Mouse (Mus musculus): Measurements from ENCODE around the gene Lta. TPM values are rescaled to one million over a fixed set of nuclear protein-coding genes. Genes with fewer than 3 reads are reported as not detected.

Gene Lta
- polyA plus RNA-seq, 1 experiment from 2014 or later = not detected

DNA sequence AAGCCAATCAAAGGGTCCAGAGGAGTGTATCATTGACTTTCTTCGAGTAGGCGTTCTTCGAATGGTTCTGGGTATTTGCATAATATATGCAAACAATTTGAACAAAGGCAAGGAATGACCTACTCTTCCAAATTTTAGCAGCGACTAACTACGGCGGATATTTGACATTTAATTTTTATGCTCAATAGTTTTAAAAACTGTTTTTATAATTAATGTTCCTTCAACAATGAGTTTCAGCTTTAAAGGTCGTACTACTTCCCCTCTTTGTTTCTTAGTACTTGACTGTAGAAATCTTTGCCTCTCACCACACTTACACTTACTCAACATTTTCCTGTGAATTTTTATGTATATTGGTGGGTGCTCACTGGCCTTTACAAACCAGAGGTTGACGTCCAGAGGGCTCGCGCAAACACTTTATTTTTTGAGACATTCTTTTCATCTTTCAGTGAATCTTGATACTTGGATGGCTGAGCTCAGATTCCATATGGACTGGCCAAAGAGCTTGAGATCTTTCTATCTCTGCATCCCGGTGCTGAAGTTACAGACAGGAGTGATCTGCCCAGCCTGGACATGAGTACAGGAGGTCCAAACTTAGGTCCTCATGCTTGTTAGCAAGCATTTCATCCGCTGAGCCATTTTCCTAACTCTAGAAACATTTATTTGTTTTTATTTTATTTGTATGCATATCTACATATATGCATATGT is 39.5 kb downstream of the Lta start:
- Histone ChIP-seq H3K27ac (replicated peaks in 1 of 2; ENCODE audit: control insufficient read depth in 1 of 2, insufficient read depth in 1 of 2, low read depth in 2 of 2, low read length in 2 of 2) (peak overlapping the region; percentile 99 to 100), H3K4me3 (ENCODE audit: control insufficient read depth in 1 of 2, insufficient read depth in 1 of 2, low read depth in 1 of 2, low read length in 2 of 2) (peak overlapping the region; percentile 81 to 100), H3K9me3 (ENCODE audit: control insufficient read depth, low read length) (no peaks in the 10 kb centered on the region), H3K4me2 (ENCODE audit: low read length) (peak overlapping the region; percentile 72), H3K27me3 (ENCODE audit: control insufficient read depth, insufficient read depth, low read length) (no peaks in the 10 kb centered on the region), H3K4me1 (ENCODE audit: control insufficient read depth in 2 of 2, insufficient read depth in 2 of 2, low read length in 2 of 2) (peaks cover 10 to 31% of the 10 kb centered on the region in 2 experiments), H3K36me3 (ENCODE audit: control insufficient read depth, insufficient read depth, low read length) (peaks cover 16% of the 10 kb centered on the region), H3K9ac (ENCODE audit: low read length) (peak overlapping the region; percentile 70)
- no peak for ATAC-seq (ENCODE audit: insufficient number of reproducible peaks, insufficient read depth, low FRiP score, low read depth)
- WGBS = 24% methylated on average over 12 of the region's 12 CpGs

DNA sequence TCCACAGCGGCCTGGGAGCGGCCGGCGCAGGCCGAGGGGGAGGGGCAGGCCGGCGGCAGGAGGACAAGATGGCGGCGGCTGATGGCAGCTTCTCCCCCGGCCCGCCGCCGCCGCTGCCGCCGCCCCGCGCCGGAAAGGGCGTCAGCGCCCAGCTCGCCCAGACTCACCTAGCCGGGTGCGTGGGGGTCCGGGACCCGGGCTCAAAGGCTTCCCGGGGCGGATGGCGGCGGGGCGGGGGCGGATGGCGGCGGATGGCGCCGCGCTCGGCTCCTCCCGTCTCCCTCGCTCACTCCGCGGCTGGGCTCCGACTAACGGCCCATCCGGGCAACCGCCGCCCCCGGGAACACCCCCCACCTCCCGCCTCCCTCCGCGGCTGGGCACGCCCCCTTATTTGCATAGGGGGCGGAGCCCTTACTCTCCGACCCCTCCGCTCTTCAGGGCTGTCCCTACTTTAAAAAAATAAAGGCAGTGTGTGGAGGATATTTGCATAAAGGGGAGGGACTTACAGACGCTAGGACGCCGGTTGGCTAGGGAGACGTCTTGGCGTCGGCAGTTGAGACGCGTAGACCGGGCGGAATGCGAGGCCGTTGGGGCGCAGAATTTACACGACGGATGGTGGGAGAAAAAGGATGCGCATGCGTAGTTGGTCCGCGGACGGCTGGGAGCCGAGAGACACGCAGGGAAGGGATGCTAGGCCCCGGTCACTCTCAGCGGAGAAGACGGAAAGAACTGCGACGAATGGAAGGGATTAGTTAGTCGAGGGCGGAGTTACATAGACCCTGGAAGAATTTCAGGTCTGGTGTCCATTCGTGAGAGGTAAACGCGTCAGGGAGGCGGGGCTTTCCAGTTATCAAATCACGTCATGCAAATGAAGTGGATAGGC is 40.3 kb downstream of the Lta start, which contains the start of gene Prrc2a:
Prrc2a (minus strand) TSS at position 330 of the 883 bp plus-strand sequence.
- peaks cover 10 to 31% of the 10 kb centered on the region in 2 experiments for H3K4me1 ChIP-seq (ENCODE audit: control insufficient read depth in 2 of 2, insufficient read depth in 2 of 2, low read length in 2 of 2)
- under 1% methylated on average over 70 of the region's 89 CpGs for WGBS
- peak within 1 kb of the TSS; percentile 99 to 100 for H3K27ac ChIP-seq (replicated peaks in 1 of 2; ENCODE audit: control insufficient read depth in 1 of 2, insufficient read depth in 1 of 2, low read depth in 2 of 2, low read length in 2 of 2)
- H3K4me3 ChIP-seq (ENCODE audit: control insufficient read depth in 1 of 2, insufficient read depth in 1 of 2, low read depth in 1 of 2, low read length in 2 of 2) = peak within 1 kb of the TSS; percentile 94 to 100
- ATAC-seq (ENCODE audit: insufficient number of reproducible peaks, insufficient read depth, low FRiP score, low read depth) = peak; percentile 94
- H3K27me3 ChIP-seq (ENCODE audit: control insufficient read depth, insufficient read depth, low read length) = no peaks in the 10 kb centered on the region
- no peaks in the 10 kb centered on the region for H3K9me3 ChIP-seq (ENCODE audit: control insufficient read depth, low read length)
- H3K4me2 ChIP-seq (ENCODE audit: low read length) = peak within 1 kb of the TSS; percentile 85
- H3K36me3 ChIP-seq (ENCODE audit: control insufficient read depth, insufficient read depth, low read length) = peaks cover 24% of the 10 kb centered on the region
- peak within 1 kb of the TSS; percentile 100 for H3K9ac ChIP-seq (ENCODE audit: low read length)

DNA sequence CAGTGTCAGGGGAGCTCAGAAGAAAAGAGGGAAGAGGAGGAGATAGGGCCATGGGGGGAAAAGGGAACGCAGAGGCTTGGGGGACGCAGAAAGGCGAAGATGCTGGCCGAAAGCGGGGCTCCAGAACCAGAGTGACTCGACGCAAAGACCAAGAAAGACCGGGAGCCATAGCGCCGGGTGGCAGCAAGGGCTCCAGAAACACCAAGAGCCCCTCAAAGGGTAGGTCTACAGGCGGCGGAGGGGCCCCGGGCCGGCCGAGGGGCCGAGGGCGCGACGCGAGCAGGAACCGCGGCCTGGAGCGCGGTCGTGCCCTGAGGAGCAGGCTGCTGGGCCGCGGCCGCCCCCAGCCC is 41.0 kb downstream of the Lta start:
- Histone ChIP-seq H3K4me2 (ENCODE audit: low read length) (peak overlapping the region; percentile 85), H3K9ac (ENCODE audit: low read length) (peak overlapping the region; percentile 100), H3K4me3 (ENCODE audit: control insufficient read depth in 1 of 2, insufficient read depth in 1 of 2, low read depth in 1 of 2, low read length in 2 of 2) (peak overlapping the region; percentile 94 to 100), H3K27ac (replicated peaks in 1 of 2; ENCODE audit: control insufficient read depth in 1 of 2, insufficient read depth in 1 of 2, low read depth in 2 of 2, low read length in 2 of 2) (peak overlapping the region; percentile 86 to 99), H3K4me1 (ENCODE audit: control insufficient read depth in 2 of 2, insufficient read depth in 2 of 2, low read length in 2 of 2) (peaks cover 10 to 31% of the 10 kb centered on the region in 2 experiments), H3K27me3 (ENCODE audit: control insufficient read depth, insufficient read depth, low read length) (no peaks in the 10 kb centered on the region), H3K36me3 (ENCODE audit: control insufficient read depth, insufficient read depth, low read length) (peaks cover 31% of the 10 kb centered on the region), H3K9me3 (ENCODE audit: control insufficient read depth, low read length) (no peaks in the 10 kb centered on the region)
- peak; percentile 0; the same call in 1 of the 2 replicates for ATAC-seq (ENCODE audit: insufficient number of reproducible peaks, insufficient read depth, low FRiP score, low read depth)
- WGBS = under 1% methylated on average over 25 of the region's 28 CpGs

DNA sequence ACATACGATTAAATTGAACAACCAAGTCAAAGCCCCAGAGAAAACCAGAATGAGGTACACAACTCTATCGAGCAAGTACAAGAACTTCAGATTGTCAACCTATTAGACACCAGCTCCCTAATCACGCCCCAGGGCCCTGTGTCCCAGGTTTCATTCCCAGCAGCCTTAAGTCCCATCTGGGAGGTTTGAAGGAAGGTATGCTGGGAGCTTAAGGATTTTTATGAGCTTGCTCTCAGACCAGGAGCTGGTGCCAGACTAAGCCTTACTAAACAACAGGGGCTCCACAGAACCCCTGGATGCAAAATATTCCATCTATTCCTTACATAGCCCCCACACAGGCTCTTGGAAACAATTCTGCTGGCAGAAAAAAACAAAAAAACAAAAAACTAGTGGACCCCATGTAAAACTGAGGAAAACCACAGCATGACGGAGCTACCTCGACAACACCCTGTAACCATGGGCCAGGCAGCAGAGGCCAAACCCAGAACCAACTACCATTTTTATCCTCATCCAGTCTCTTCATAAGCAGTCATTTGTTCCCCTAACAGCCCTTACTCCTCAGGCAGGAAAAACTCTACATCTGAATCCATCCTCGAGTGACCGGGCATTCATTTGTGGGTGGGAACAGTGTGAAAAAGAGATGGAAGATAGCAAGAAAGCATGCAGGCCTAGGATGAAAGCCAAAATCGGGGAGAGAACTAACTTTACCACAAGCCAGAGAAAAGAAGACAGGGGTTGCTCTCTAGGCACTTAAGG is 41.6 kb downstream of the Lta start:
- H3K9me3 ChIP-seq (ENCODE audit: control insufficient read depth, low read length) = no peaks in the 10 kb centered on the region
- WGBS = 6% methylated on average over 8 of the region's 8 CpGs
- H3K4me2 ChIP-seq (ENCODE audit: low read length) = peak overlapping the region; percentile 85
- peak overlapping the region; percentile 94 to 100 for H3K4me3 ChIP-seq (ENCODE audit: control insufficient read depth in 1 of 2, insufficient read depth in 1 of 2, low read depth in 1 of 2, low read length in 2 of 2)
- H3K4me1 ChIP-seq (ENCODE audit: control insufficient read depth in 2 of 2, insufficient read depth in 2 of 2, low read length in 2 of 2) = peaks cover 10 to 31% of the 10 kb centered on the region in 2 experiments
- no peak for ATAC-seq (ENCODE audit: insufficient number of reproducible peaks, insufficient read depth, low FRiP score, low read depth)
- H3K36me3 ChIP-seq (ENCODE audit: control insufficient read depth, insufficient read depth, low read length) = peaks cover 37% of the 10 kb centered on the region
- peak overlapping the region; percentile 86 to 99 for H3K27ac ChIP-seq (replicated peaks in 1 of 2; ENCODE audit: control insufficient read depth in 1 of 2, insufficient read depth in 1 of 2, low read depth in 2 of 2, low read length in 2 of 2)
- H3K9ac ChIP-seq (ENCODE audit: low read length) = peak overlapping the region; percentile 100
- H3K27me3 ChIP-seq (ENCODE audit: control insufficient read depth, insufficient read depth, low read length) = no peaks in the 10 kb centered on the region

DNA sequence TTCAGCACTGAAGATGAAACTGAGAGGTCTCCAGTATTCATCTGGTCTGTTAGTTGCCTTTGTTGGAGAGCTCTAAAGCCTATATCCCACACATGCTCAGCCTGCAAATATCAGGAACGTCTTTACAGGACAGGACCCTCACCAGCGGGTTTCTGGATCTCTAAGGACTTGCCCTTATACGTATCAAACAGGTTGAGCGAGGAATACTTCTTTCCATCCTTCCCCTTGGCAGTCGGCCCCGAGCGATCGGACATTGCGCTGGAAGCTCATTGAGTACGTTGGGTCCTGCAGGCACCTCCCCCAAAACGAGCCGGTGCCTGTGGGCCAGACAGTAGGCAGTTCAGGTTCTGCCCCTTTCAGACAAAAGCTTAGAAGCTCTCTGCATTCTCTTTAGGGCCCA is 42.4 kb downstream of the Lta start:
- 36% methylated on average over 12 of the region's 12 CpGs for WGBS
- Histone ChIP-seq H3K4me2 (ENCODE audit: low read length) (peak overlapping the region; percentile 85), H3K27me3 (ENCODE audit: control insufficient read depth, insufficient read depth, low read length) (no peaks in the 10 kb centered on the region), H3K27ac (replicated peaks in 1 of 2; ENCODE audit: control insufficient read depth in 1 of 2, insufficient read depth in 1 of 2, low read depth in 2 of 2, low read length in 2 of 2) (no peak overlapping the region; a peak in 1 of 4 replicates), H3K4me1 (ENCODE audit: control insufficient read depth in 2 of 2, insufficient read depth in 2 of 2, low read length in 2 of 2) (peaks cover 10 to 31% of the 10 kb centered on the region in 2 experiments), H3K9me3 (ENCODE audit: control insufficient read depth, low read length) (no peaks in the 10 kb centered on the region), H3K9ac (ENCODE audit: low read length) (peak overlapping the region; percentile 100), H3K4me3 (ENCODE audit: control insufficient read depth in 1 of 2, insufficient read depth in 1 of 2, low read depth in 1 of 2, low read length in 2 of 2) (peak overlapping the region; percentile 94 to 100), H3K36me3 (ENCODE audit: control insufficient read depth, insufficient read depth, low read length) (peaks cover 45% of the 10 kb centered on the region)
- no peak for ATAC-seq (ENCODE audit: insufficient number of reproducible peaks, insufficient read depth, low FRiP score, low read depth)

DNA sequence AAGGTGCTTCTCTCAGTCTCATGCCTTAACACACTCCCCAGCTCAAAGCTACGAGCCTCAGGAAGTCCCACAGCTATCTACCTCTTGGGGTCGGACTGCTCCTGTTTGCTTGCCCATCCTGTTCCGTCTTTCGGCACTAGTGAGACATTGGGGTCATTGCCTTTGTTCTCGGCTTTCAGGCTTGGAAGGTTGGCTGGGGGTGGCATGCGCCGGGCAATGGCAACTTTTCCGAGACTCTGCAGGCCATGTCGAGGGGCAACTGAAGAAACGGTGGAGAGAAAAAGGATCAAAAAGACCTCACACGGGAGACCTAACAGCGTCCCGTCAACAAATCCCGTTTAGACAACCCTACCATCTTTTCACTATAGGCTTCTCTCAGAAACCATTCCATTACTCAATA is 43.0 kb downstream of the Lta start:
- Histone ChIP-seq H3K4me1 (ENCODE audit: control insufficient read depth in 2 of 2, insufficient read depth in 2 of 2, low read length in 2 of 2) (peaks cover 10 to 31% of the 10 kb centered on the region in 2 experiments), H3K36me3 (ENCODE audit: control insufficient read depth, insufficient read depth, low read length) (peaks cover 51% of the 10 kb centered on the region), H3K27me3 (ENCODE audit: control insufficient read depth, insufficient read depth, low read length) (no peaks in the 10 kb centered on the region), H3K9me3 (ENCODE audit: control insufficient read depth, low read length) (no peaks in the 10 kb centered on the region), H3K9ac (ENCODE audit: low read length) (peak overlapping the region; percentile 5; the same call in 1 of the 2 replicates), H3K4me2 (ENCODE audit: low read length) (peak overlapping the region; percentile 85), H3K4me3 (ENCODE audit: control insufficient read depth in 1 of 2, insufficient read depth in 1 of 2, low read depth in 1 of 2, low read length in 2 of 2) (peak overlapping the region in 1 of 2 experiments; percentile 100; a peak in 3 of 4 replicates), H3K27ac (replicated peaks in 1 of 2; ENCODE audit: control insufficient read depth in 1 of 2, insufficient read depth in 1 of 2, low read depth in 2 of 2, low read length in 2 of 2) (no peak overlapping the region)
- WGBS = 68% methylated on average over 14 of the region's 14 CpGs
- ATAC-seq (ENCODE audit: insufficient number of reproducible peaks, insufficient read depth, low FRiP score, low read depth) = no peak

DNA sequence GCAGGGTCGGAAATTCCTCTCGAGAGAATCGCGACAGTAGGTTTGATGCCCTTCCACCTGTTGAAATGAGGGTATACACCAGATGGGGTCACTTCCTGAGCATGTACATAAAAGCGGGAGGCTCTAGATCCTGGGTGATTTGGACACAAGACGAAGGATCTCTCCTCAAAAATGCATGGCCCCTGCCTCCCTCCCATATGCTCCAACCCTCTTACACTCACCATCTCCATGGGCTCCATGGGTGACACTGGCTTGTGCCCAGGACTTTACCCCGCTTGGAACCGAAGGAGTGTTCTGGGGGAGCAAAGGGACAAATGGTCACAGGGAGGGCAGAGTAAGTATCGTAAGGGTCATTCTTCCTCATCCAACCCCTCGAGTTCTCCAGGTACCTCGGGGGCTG is 43.7 kb downstream of the Lta start:
- peaks cover 10 to 31% of the 10 kb centered on the region in 2 experiments for H3K4me1 ChIP-seq (ENCODE audit: control insufficient read depth in 2 of 2, insufficient read depth in 2 of 2, low read length in 2 of 2)
- no peaks in the 10 kb centered on the region for H3K9me3 ChIP-seq (ENCODE audit: control insufficient read depth, low read length)
- H3K27me3 ChIP-seq (ENCODE audit: control insufficient read depth, insufficient read depth, low read length) = no peaks in the 10 kb centered on the region
- no peak for ATAC-seq (ENCODE audit: insufficient number of reproducible peaks, insufficient read depth, low FRiP score, low read depth)
- H3K4me2 ChIP-seq (ENCODE audit: low read length) = no peak overlapping the region
- H3K4me3 ChIP-seq (ENCODE audit: control insufficient read depth in 1 of 2, insufficient read depth in 1 of 2, low read depth in 1 of 2, low read length in 2 of 2) = no peak overlapping the region
- no peak overlapping the region for H3K27ac ChIP-seq (replicated peaks in 1 of 2; ENCODE audit: control insufficient read depth in 1 of 2, insufficient read depth in 1 of 2, low read depth in 2 of 2, low read length in 2 of 2)
- peaks cover 58% of the 10 kb centered on the region for H3K36me3 ChIP-seq (ENCODE audit: control insufficient read depth, insufficient read depth, low read length)
- H3K9ac ChIP-seq (ENCODE audit: low read length) = peak overlapping the region; percentile 5; the same call in 1 of the 2 replicates
- 77% methylated on average over 11 of the region's 11 CpGs for WGBS

All from heart, embryonic 14.5 days (tissue).